Mouse (Mus musculus) bone marrow macrophage, adult 2 months (primary cell): ENCODE data around the gene Bcl2l13.

Experiments
- CTCF ChIP-seq: IDR thresholded peaks from 2 replicates; pipeline ENCODE4 v1.5.1; 2012; ENCODE audit warnings: low read depth, mild to moderate bottlenecking, low read length, moderate library complexity
- POLR2A ChIP-seq: IDR thresholded peaks from 2 replicates; pipeline ENCODE4 v1.6.1; 2012; ENCODE audit warnings: mild to moderate bottlenecking, low read depth, low read length, borderline replicate concordance

- TF ChIP-seq CTCF: no peak
- TF ChIP-seq POLR2A: no peak
Measured at GRCm38 (mm10) chr6:120912931-120913330, 76.9 kb downstream of the Bcl2l13 start.
